Mouse (Mus musculus) stomach, postnatal 0 days (tissue): Measurements from ENCODE around the gene Abcc9. TPM values are rescaled to one million over a fixed set of nuclear protein-coding genes. Genes with fewer than 3 reads are reported as not detected.
A peak's percentile ranks its signal among the peaks of the same experiment; 100 is the strongest.

Source experiments
- ATAC-seq: fragments of 200-750 bp; cut with Nextera tagmentation; 2 replicates; pipeline ENCODE4 v1.8.0; 2017; ENCODE audit not compliant: low FRiP score, low TSS enrichment
- DNase-seq: peaks from one replicate; pipeline ENCODE4 v3.0.0-alpha.2; 2016; ENCODE audit warnings: low spot score
- H3K27ac ChIP-seq: fragments of 300-500 bp; sonication (generic); replicated peaks from 2 replicates; pipeline ENCODE4 v1.5.1; 2014; ENCODE audit warnings: mild to moderate bottlenecking, control low read depth
- H3K27me3 ChIP-seq: fragments of 300-500 bp; sonication (generic); 2 replicates; pipeline ENCODE4 v1.6.1; 2014; ENCODE audit warnings: low read length; ENCODE audit not compliant: control insufficient read depth, insufficient read depth
- H3K36me3 ChIP-seq: fragments of 300-500 bp; sonication (generic); 2 replicates; pipeline ENCODE4 v1.6.1; 2014; ENCODE audit warnings: low read length, mixed read lengths; ENCODE audit not compliant: control insufficient read depth, insufficient read depth
- H3K4me1 ChIP-seq: fragments of 300-500 bp; sonication (generic); replicated peaks from 2 replicates; pipeline ENCODE4 v1.6.1; 2014; ENCODE audit warnings: antibody characterized with exemption; ENCODE audit not compliant: control insufficient read depth, insufficient read depth
- H3K4me2 ChIP-seq: fragments of 300-500 bp; sonication (generic); replicated peaks from 2 replicates; pipeline ENCODE4 v1.6.1; 2014; ENCODE audit warnings: low read depth, mild to moderate bottlenecking, control low read depth, moderate library complexity
- H3K4me3 ChIP-seq: fragments of 300-500 bp; sonication (generic); 2 replicates; pipeline ENCODE4 v1.5.1; 2014; ENCODE audit warnings: low read depth, low read length, control low read depth
- H3K9ac ChIP-seq: fragments of 300-500 bp; sonication (generic); 2 replicates; pipeline ENCODE4 v1.6.1; 2014; ENCODE audit warnings: mild to moderate bottlenecking, low read length, control low read depth, mixed read lengths
- H3K9me3 ChIP-seq: fragments of 300-500 bp; sonication (generic); 2 replicates; pipeline ENCODE4 v1.6.1; 2016; ENCODE audit warnings: low read length; ENCODE audit not compliant: control insufficient read depth
- CTCF ChIP-seq: IDR thresholded peaks from 2 replicates; pipeline ENCODE4 v1.5.1; 2016; ENCODE audit warnings: antibody characterized with exemption, low read depth, mild to moderate bottlenecking, moderate library complexity
- EP300 ChIP-seq: optimal IDR thresholded peaks from 2 replicates; pipeline ENCODE3; 2016; ENCODE audit warnings: antibody characterized with exemption
- WGBS: fragments of 180-500 bp; shearing (Covaris S2); extraction: QIAGEN DNeasy Blood & Tissue Kit; methylation state at CpG from one replicate; pipeline ENCODE4 v1.1.7; 2014; 5-methylcytosine and 5-hydroxymethylcytosine counted together
- polyA plus RNA-seq: library from polyadenylated mRNA; unstranded; fragments of >200 nt; fragmentation: Nextera tagmentation; extraction: Ambion mirVana; gene quantifications from 2 replicates; pipeline ENCODE4 v1.2.1, GENCODE M21; 2015

Abcc9 gene
- polyA plus RNA-seq, 1 experiment from 2014 or later, result 4.6 TPM

- no peaks in the 10 kb centered on the region for H3K4me1 ChIP-seq
- H3K27me3 ChIP-seq, result no peaks in the 10 kb centered on the region
- no peak overlapping the region for H3K4me2 ChIP-seq
- 0 out of 2 replicates have a peak overlapping the region, but pooled peaks have one; percentile 8 for H3K27ac ChIP-seq
- no peaks in the 10 kb centered on the region for H3K9me3 ChIP-seq
- no peaks in the 10 kb centered on the region for H3K36me3 ChIP-seq
- 55% methylated on average over 9 of the region's 9 CpGs for WGBS
- no peak for TF ChIP-seq CTCF
- no peak for TF ChIP-seq EP300
- ATAC-seq (peak; percentile 51; the same call in 1 of the 2 replicates), DNase-seq (no peak)
- no peak overlapping the region for H3K4me3 ChIP-seq
- H3K9ac ChIP-seq, result no peak overlapping the region
Observed at GRCm38 (mm10) chr6:142609401-142610373, 92.4 kb downstream of the Abcc9 start.

DNA sequence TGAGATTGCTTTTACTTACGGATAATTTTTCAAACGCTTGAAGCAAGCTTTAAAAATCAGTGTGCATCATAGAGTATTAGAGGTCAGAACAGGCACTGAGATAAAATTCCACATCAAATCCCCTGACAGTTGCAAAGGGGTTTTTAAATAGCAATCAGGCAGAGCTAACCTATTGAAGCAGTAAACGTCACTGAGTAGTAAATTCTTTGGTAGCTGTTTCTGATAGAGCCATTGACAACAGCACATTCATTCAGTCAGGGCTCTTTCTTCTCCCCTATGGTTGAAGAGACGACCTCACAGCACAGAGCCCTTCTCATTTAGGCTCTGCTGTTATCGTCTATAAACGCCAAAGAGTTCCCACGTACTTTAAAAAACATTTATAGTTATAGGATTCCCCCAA, 95.0 kb downstream of the Abcc9 start:
- Histone ChIP-seq H3K4me1 (no peaks in the 10 kb centered on the region), H3K27me3 (no peaks in the 10 kb centered on the region), H3K36me3 (no peaks in the 10 kb centered on the region), H3K4me3 (no peak overlapping the region), H3K27ac (no peak overlapping the region), H3K9ac (no peak overlapping the region), H3K9me3 (no peaks in the 10 kb centered on the region), H3K4me2 (no peak overlapping the region)
- ATAC-seq (no peak), DNase-seq (no peak)
- TF ChIP-seq CTCF (no peak), EP300 (no peak)
- WGBS, result 69% methylated on average over 7 of the region's 7 CpGs

DNA sequence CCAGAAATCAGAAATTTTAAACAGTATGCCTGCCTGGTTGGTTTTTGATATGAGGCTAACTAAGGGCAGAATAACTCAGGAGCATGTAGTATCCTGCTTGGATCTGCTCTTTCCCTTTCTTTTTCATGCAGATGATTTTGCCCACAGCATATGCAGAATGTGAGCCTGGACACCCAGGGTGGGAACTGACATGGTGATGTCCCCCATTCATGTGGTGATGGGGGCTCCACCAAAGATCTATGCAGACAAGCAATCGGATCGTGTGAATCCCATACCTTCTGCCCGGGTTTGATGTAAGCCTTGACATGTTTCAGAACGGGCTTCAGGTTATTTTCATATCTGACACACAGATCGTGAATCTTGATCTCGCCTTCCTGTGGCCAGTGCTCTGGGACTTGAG, 99.3 kb downstream of the Abcc9 start:
- H3K9me3 ChIP-seq, result no peaks in the 10 kb centered on the region
- H3K4me1 ChIP-seq, result no peaks in the 10 kb centered on the region
- H3K27ac ChIP-seq, result no peak overlapping the region
- no peaks in the 10 kb centered on the region for H3K27me3 ChIP-seq
- H3K4me2 ChIP-seq, result no peak overlapping the region
- no peaks in the 10 kb centered on the region for H3K36me3 ChIP-seq
- ATAC-seq (no peak), DNase-seq (no peak)
- H3K4me3 ChIP-seq, result no peak overlapping the region
- TF ChIP-seq CTCF (no peak), EP300 (no peak)
- 63% methylated on average over 6 of the region's 6 CpGs for WGBS
- no peak overlapping the region for H3K9ac ChIP-seq

DNA sequence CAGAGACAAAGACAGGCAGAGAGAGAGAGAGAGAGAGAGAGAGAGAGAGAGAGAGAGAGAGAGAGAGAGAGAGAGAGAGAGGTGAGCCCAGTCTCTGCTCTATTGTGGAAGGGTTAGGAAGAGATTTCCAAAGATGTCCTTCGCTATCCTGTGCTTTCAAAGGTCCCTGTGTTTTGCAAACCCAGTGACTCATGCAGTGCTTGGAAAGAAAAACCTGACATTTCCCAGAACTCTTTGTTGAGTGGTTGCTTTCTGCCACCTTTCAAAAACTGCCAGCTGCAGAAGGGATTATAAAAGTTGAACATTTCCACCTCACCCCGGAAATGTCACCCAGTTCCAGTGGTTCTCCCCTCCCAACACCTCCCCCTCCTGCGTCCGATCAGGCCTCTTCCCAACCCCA, 123.3 kb downstream of the Abcc9 start:
- TF ChIP-seq EP300, result no peak
- no peak for TF ChIP-seq CTCF
- no peak for DNase-seq
- 67% methylated on average over 4 of the region's 4 CpGs for WGBS
- ATAC-seq, result no peak
- no peak overlapping the region for H3K9ac ChIP-seq
- H3K4me1 ChIP-seq, result no peaks in the 10 kb centered on the region
- no peak overlapping the region for H3K4me3 ChIP-seq
- no peaks in the 10 kb centered on the region for H3K27me3 ChIP-seq
- no peaks in the 10 kb centered on the region for H3K9me3 ChIP-seq
- no peaks in the 10 kb centered on the region for H3K36me3 ChIP-seq
- no peak overlapping the region for H3K27ac ChIP-seq
- no peak overlapping the region for H3K4me2 ChIP-seq

GRCm38 (mm10) chr6:142577801-142578200, 124.3 kb downstream of the Abcc9 start:
- Histone ChIP-seq H3K36me3 (no peaks in the 10 kb centered on the region), H3K27me3 (no peaks in the 10 kb centered on the region), H3K9ac (no peak overlapping the region), H3K4me2 (no peak overlapping the region), H3K4me3 (no peak overlapping the region), H3K27ac (no peak overlapping the region), H3K9me3 (no peaks in the 10 kb centered on the region), H3K4me1 (no peaks in the 10 kb centered on the region)
- 69% methylated on average over 6 of the region's 6 CpGs for WGBS
- DNase-seq, result no peak
- TF ChIP-seq CTCF (no peak), EP300 (no peak)
- no peak for ATAC-seq

GRCm38 (mm10) chr6:142572876-142573275, 129.2 kb downstream of the Abcc9 start:
- WGBS, result 33% methylated on average over 6 of the region's 6 CpGs
- DNase-seq (no peak), ATAC-seq (no peak)
- peak; percentile 2 for TF ChIP-seq EP300
- TF ChIP-seq CTCF, result no peak
- H3K4me2 ChIP-seq, result no peak overlapping the region
- no peak overlapping the region for H3K4me3 ChIP-seq
- H3K9me3 ChIP-seq, result no peaks in the 10 kb centered on the region
- H3K36me3 ChIP-seq, result no peaks in the 10 kb centered on the region
- H3K4me1 ChIP-seq, result no peaks in the 10 kb centered on the region
- no peak overlapping the region for H3K9ac ChIP-seq
- peak overlapping the region; percentile 63 for H3K27ac ChIP-seq
- H3K27me3 ChIP-seq, result no peaks in the 10 kb centered on the region; the same call in 1 of the 2 replicates
